Mouse (Mus musculus): Measurements from ENCODE around the gene Rarres1.

DNA sequence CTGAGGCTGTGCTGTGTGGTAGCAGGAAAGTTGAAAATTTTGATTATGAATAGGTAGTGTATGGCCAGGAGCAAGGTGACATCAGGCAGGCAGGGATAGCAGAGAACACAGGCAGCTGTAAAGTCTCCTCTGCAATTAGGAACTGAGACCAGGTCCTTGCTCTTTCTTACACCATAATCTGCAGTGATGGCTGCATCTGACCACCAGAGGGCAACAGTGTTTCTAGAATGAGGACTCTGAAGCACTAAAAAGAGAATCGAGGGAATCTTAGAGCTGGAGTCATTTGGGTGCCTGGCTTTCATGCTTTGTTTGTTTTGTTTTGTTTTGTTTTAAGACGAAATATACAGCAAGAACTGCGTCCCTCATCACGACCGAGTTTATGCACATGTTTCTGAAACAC, 2.5 kb downstream of the Rarres1 start:
- TF ChIP-seq GATA1 (IDR thresholded peaks at IDR 0.05; ENCODE audit: low read length) (no peak), TAL1 (IDR thresholded peaks at IDR 0.05; ENCODE audit: low read length) (no peak)
